Mouse (Mus musculus) intestine, embryonic 15.5 days (tissue): Measurements from ENCODE around the gene Slc22a3. TPM values are rescaled to one million over a fixed set of nuclear protein-coding genes. Genes with fewer than 3 reads are reported as not detected.

Experiments used
- ATAC-seq: fragments of 200-750 bp; cut with Nextera tagmentation; 2 replicates; pipeline ENCODE4 v1.8.0; 2017; ENCODE audit warnings: moderate TSS enrichment, moderate library complexity
- H3K27ac ChIP-seq: fragments of 300-500 bp; sonication (generic); 2 replicates; pipeline ENCODE4 v1.5.1; 2015; ENCODE audit warnings: mild to moderate bottlenecking, inconsistent platforms
- H3K27me3 ChIP-seq: fragments of 300-500 bp; sonication (generic); replicated peaks from 2 replicates; pipeline ENCODE4 v1.6.1; 2015; ENCODE audit warnings: inconsistent platforms
- H3K36me3 ChIP-seq: fragments of 300-500 bp; sonication (generic); 2 replicates; pipeline ENCODE4 v1.6.1; 2015; ENCODE audit warnings: inconsistent platforms
- H3K4me1 ChIP-seq: fragments of 300-500 bp; sonication (generic); replicated peaks from 2 replicates; pipeline ENCODE4 v1.6.1; 2015; ENCODE audit warnings: inconsistent platforms
- H3K4me2 ChIP-seq: fragments of 300-500 bp; sonication (generic); replicated peaks from 2 replicates; pipeline ENCODE4 v1.6.1; 2015; ENCODE audit warnings: mild to moderate bottlenecking, inconsistent platforms
- H3K4me3 ChIP-seq: fragments of 300-500 bp; sonication (generic); replicated peaks from 2 replicates; pipeline ENCODE4 v1.5.1; 2015; ENCODE audit warnings: inconsistent platforms
- H3K9ac ChIP-seq: fragments of 300-500 bp; sonication (generic); 2 replicates; pipeline ENCODE4 v1.6.1; 2015; ENCODE audit warnings: inconsistent platforms
- H3K9me3 ChIP-seq: fragments of 300-500 bp; sonication (generic); 2 replicates; pipeline ENCODE4 v1.6.1; 2016; ENCODE audit warnings: inconsistent platforms
- WGBS: fragments of 180-500 bp; shearing (Covaris S2); methylation state at CpG from one replicate; pipeline ENCODE4 v1.1.7; 2015; 5-methylcytosine and 5-hydroxymethylcytosine counted together
- polyA plus RNA-seq: library from polyadenylated mRNA; unstranded; fragments of >200 nt; fragmentation: Nextera tagmentation; extraction: Ambion mirVana; gene quantifications from 2 replicates; pipeline ENCODE4 v1.2.1, GENCODE M21; 2015

Slc22a3 gene
- polyA plus RNA-seq, 1 experiment from 2014 or later = 0.21 TPM

GRCm38 (mm10) chr17:12387781-12388180 lies 119.7 kb downstream of the Slc22a3 start:
- Histone ChIP-seq H3K36me3 (no peaks in the 10 kb centered on the region), H3K9me3 (no peaks in the 10 kb centered on the region), H3K27ac (no peak overlapping the region), H3K4me3 (no peak overlapping the region), H3K4me1 (no peaks in the 10 kb centered on the region), H3K4me2 (no peak overlapping the region), H3K9ac (no peak overlapping the region), H3K27me3 (no peaks in the 10 kb centered on the region)
- ATAC-seq = no peak
- WGBS = 67% methylated on average over 2 of the region's 2 CpGs

- no peak for ATAC-seq
- Histone ChIP-seq H3K9ac (no peak overlapping the region), H3K4me3 (no peak overlapping the region), H3K27ac (no peak overlapping the region), H3K4me1 (no peaks in the 10 kb centered on the region), H3K36me3 (no peaks in the 10 kb centered on the region), H3K9me3 (no peaks in the 10 kb centered on the region), H3K27me3 (no peaks in the 10 kb centered on the region), H3K4me2 (no peak overlapping the region)
- 54% methylated on average over 8 of the region's 8 CpGs for WGBS
Observed at GRCm38 (mm10) chr17:12385049-12385794, 122.3 kb downstream of the Slc22a3 start.

GRCm38 (mm10) chr17:12382531-12382930 lies 125.0 kb downstream of the Slc22a3 start:
- Histone ChIP-seq H3K27ac (no peak overlapping the region), H3K4me2 (no peak overlapping the region), H3K4me1 (no peaks in the 10 kb centered on the region), H3K9ac (no peak overlapping the region), H3K9me3 (no peaks in the 10 kb centered on the region), H3K36me3 (no peaks in the 10 kb centered on the region), H3K4me3 (no peak overlapping the region), H3K27me3 (no peaks in the 10 kb centered on the region)
- peak; percentile 31; the same call in 1 of the 2 replicates for ATAC-seq
- 45% methylated on average over 2 of the region's 2 CpGs for WGBS

GRCm38 (mm10) chr17:12381579-12381978 lies 125.9 kb downstream of the Slc22a3 start:
- Histone ChIP-seq H3K27me3 (no peaks in the 10 kb centered on the region), H3K9me3 (no peaks in the 10 kb centered on the region), H3K4me1 (no peaks in the 10 kb centered on the region), H3K4me2 (no peak overlapping the region), H3K27ac (no peak overlapping the region), H3K9ac (no peak overlapping the region), H3K36me3 (no peaks in the 10 kb centered on the region), H3K4me3 (no peak overlapping the region)
- peak; percentile 62 for ATAC-seq
- WGBS = 52% methylated on average over 2 of the region's 2 CpGs

- no peaks in the 10 kb centered on the region for H3K4me1 ChIP-seq
- H3K9ac ChIP-seq = no peak overlapping the region
- no peaks in the 10 kb centered on the region for H3K36me3 ChIP-seq
- no peak overlapping the region for H3K27ac ChIP-seq
- H3K4me2 ChIP-seq = no peak overlapping the region
- no peak for ATAC-seq
- no peak overlapping the region for H3K4me3 ChIP-seq
- H3K27me3 ChIP-seq = no peaks in the 10 kb centered on the region
- no peaks in the 10 kb centered on the region for H3K9me3 ChIP-seq
- 80% methylated on average over 4 of the region's 4 CpGs for WGBS
Observed at GRCm38 (mm10) chr17:12380287-12380686, 127.2 kb downstream of the Slc22a3 start.

- H3K4me1 ChIP-seq = no peaks in the 10 kb centered on the region
- no peak within 1 kb of the TSS for H3K4me2 ChIP-seq
- H3K27me3 ChIP-seq = no peaks in the 10 kb centered on the region
- H3K27ac ChIP-seq = no peak within 1 kb of the TSS
- no peak within 1 kb of the TSS for H3K9ac ChIP-seq
- H3K4me3 ChIP-seq = no peak within 1 kb of the TSS
- 78% methylated on average over 11 of the region's 11 CpGs for WGBS
- no peaks in the 10 kb centered on the region for H3K9me3 ChIP-seq
- ATAC-seq = no peak
- no peaks in the 10 kb centered on the region for H3K36me3 ChIP-seq
Observed at GRCm38 (mm10) chr17:12377981-12378705, 129.4 kb downstream of the Slc22a3 start, which contains the start of gene Plg. Gene Plg, plus strand, starts transcription at chr17:12378608.

GRCm38 (mm10) chr17:12373601-12374144 lies 133.8 kb downstream of the Slc22a3 start:
- no peak overlapping the region for H3K9ac ChIP-seq
- H3K9me3 ChIP-seq = no peaks in the 10 kb centered on the region
- H3K36me3 ChIP-seq = no peaks in the 10 kb centered on the region
- WGBS = 60% methylated on average over 3 of the region's 3 CpGs
- no peak overlapping the region for H3K4me2 ChIP-seq
- ATAC-seq = no peak
- H3K4me3 ChIP-seq = no peak overlapping the region
- H3K27me3 ChIP-seq = no peaks in the 10 kb centered on the region
- H3K4me1 ChIP-seq = peaks cover 4% of the 10 kb centered on the region; the same call in 1 of the 2 replicates
- no peak overlapping the region for H3K27ac ChIP-seq

- H3K36me3 ChIP-seq = no peaks in the 10 kb centered on the region
- no peak overlapping the region for H3K4me2 ChIP-seq
- no peaks in the 10 kb centered on the region for H3K9me3 ChIP-seq
- H3K4me1 ChIP-seq = peaks cover 8% of the 10 kb centered on the region; the same call in 1 of the 2 replicates
- H3K27ac ChIP-seq = no peak overlapping the region
- H3K27me3 ChIP-seq = no peaks in the 10 kb centered on the region
- 32% methylated on average over 4 of the region's 4 CpGs for WGBS
- no peak overlapping the region for H3K4me3 ChIP-seq
- no peak overlapping the region for H3K9ac ChIP-seq
- no peak for ATAC-seq
Observed at GRCm38 (mm10) chr17:12372021-12372420, 135.5 kb downstream of the Slc22a3 start.

GRCm38 (mm10) chr17:12371310-12371925 lies 136.1 kb downstream of the Slc22a3 start:
- no peak for ATAC-seq
- Histone ChIP-seq H3K9ac (no peak overlapping the region), H3K27ac (no peak overlapping the region), H3K4me1 (peaks cover 8% of the 10 kb centered on the region; the same call in 1 of the 2 replicates), H3K9me3 (no peaks in the 10 kb centered on the region), H3K4me3 (no peak overlapping the region), H3K36me3 (no peaks in the 10 kb centered on the region), H3K27me3 (no peaks in the 10 kb centered on the region), H3K4me2 (no peak overlapping the region)
- WGBS = 39% methylated on average over 10 of the region's 10 CpGs

GRCm38 (mm10) chr17:12370289-12370688 lies 137.2 kb downstream of the Slc22a3 start:
- H3K4me1 ChIP-seq = peaks cover 8% of the 10 kb centered on the region; the same call in 1 of the 2 replicates
- peak; percentile 46; the same call in 1 of the 2 replicates for ATAC-seq
- WGBS = 72% methylated on average over 4 of the region's 4 CpGs

GRCm38 (mm10) chr17:12369393-12369792 lies 138.1 kb downstream of the Slc22a3 start:
- H3K27me3 ChIP-seq = no peaks in the 10 kb centered on the region
- H3K4me3 ChIP-seq = no peak overlapping the region
- no peaks in the 10 kb centered on the region for H3K36me3 ChIP-seq
- H3K9me3 ChIP-seq = no peaks in the 10 kb centered on the region
- H3K27ac ChIP-seq = no peak overlapping the region
- no peak overlapping the region for H3K9ac ChIP-seq
- peaks cover 8% of the 10 kb centered on the region; the same call in 1 of the 2 replicates for H3K4me1 ChIP-seq
- WGBS = 38% methylated on average over 5 of the region's 5 CpGs
- peak; percentile 32; the same call in 1 of the 2 replicates for ATAC-seq
- H3K4me2 ChIP-seq = no peak overlapping the region

More at GRCm38 (mm10) chr17:12370289-12370688, 137.2 kb downstream of the Slc22a3 start:
- Histone ChIP-seq H3K4me2 (no peak overlapping the region), H3K36me3 (no peaks in the 10 kb centered on the region), H3K4me3 (no peak overlapping the region), H3K27ac (no peak overlapping the region), H3K9ac (no peak overlapping the region), H3K9me3 (no peaks in the 10 kb centered on the region), H3K27me3 (no peaks in the 10 kb centered on the region)
